Mouse (Mus musculus) left cerebral cortex, postnatal 25 days (tissue): ENCODE results near the gene Trpm8. TPM values are rescaled to one million over a fixed set of nuclear protein-coding genes. Genes with fewer than 3 reads are reported as not detected.

Experiments used
- DNase-seq, 2 experiments: peaks; one replicate each; pipeline ENCODE4 v3.0.0; 2022; ENCODE audit warnings: low spot score in 2 of 2, mixed read lengths in 1 of 2
- intact Hi-C: fragments of 180-260 bp; cut with DNase I; formaldehyde crosslinking; loops from one replicate; pipeline ENCODE4 v1.15.1; 2025
- total RNA-seq, 2 experiments: library from RNA; stranded (reverse); gene quantifications; 2 replicates each; pipeline ENCODE4 v1.2.3; 2021

Trpm8 gene
- total RNA-seq, 2 experiments from 2014 or later = 0.11 to 0.21 TPM

- DNase-seq = peak in 1 of 2 experiments; percentile 10
- intact Hi-C loops = loop anchor here (10.0 kb wide), 1 partner anchor 955 kb away; the partner anchor contains the start of gene Gigyf2
These were observed 1.9 kb downstream of the Trpm8 start for GRCm38 (mm10) chr1:88279111-88280005.

DNA sequence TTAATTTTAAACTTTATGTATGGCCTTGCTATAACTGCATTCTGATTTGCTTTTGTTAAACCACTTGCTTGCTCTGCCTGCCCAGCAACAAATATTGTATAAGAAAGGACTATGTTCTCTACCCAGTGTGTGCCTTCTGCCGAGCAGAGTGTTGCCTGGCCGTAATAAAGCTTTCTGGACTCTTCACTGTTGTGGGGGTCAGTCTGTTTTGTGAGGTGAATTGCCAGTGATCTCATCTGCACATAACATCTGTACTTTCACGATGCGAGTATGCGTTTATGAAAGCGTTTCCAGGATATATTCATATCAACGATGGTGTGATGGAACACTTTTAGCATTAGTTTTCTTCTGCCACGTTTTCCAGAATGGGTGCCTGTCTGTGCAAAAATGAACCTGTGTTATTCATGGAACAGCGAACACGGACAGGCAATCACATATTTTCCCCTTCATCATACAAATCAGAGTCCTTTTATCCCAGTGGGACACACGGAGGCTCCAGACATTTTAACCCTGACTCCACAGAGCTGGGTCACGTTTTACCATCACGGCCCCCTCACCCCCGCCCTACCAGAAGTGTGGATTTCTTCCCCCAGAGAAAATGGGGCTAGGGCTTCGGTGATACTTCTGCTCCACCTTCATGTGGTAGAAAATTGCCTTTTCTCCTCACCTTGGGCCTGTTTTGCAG lies 2.7 kb downstream of the Trpm8 start:
- peak in 1 of 2 experiments; percentile 4 for DNase-seq
- intact Hi-C loops = no loop called here

DNA sequence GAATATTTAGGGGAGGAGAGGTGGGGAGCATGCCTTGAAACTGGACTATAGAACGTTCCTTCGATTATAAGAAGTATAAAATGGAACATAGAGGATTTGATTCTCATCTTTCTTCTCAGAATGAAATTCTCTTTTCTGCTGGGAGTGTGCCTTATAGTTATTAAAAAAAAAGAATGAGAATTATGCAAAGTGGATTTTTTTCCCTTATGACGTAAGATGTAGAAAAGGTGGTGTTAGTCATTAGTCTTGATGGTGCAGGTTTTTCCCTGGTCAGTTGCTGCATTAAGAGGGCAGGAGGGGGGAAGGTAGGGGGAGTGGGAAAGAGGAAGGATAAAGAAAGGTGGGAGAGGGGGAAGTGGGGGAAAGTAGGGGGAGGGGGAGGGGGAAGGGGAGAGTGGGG lies 4.8 kb downstream of the Trpm8 start:
- intact Hi-C loops = no loop called here
- DNase-seq = no peak

DNA sequence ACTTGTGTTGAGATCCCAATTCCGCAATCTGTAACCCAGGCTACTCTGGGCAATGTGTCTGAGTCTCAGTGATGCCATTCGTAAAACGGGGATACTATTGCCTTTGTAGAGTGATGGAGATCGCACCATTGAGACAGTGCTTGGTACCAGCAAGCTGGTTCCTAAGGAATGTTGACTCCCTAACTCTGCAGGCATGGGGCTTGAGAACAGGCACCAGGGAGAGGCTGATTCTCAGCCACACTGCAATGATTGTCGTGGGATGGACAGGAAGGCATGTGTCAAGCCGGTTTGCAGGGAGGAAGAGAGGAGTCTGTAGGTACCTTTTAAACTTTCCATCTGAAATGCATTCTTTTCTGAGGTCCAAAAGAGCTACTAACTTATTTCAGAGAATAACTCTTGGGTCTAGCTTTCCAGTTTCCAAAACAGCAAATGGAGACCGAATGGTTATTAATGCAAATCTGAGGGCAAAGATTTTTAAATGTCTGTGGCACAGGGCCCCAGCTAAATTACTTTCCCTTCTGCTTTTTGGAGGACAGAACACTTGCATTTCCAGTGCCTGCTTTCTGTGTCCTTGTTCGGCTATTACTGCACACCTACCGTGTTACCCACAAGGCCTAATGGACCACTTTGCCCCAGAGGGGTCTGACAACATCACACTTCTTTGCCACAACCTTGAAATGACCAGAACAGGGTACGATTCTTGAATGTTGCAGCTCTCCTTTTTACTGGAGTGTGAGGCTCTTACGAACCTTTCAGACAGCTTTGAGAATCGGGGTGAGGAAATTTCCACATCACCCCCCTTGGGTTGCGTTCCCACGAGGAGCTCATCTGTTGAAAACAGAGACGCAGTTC lies 6.1 kb downstream of the Trpm8 start:
- intact Hi-C loops = no loop called here
- DNase-seq = no peak

DNA sequence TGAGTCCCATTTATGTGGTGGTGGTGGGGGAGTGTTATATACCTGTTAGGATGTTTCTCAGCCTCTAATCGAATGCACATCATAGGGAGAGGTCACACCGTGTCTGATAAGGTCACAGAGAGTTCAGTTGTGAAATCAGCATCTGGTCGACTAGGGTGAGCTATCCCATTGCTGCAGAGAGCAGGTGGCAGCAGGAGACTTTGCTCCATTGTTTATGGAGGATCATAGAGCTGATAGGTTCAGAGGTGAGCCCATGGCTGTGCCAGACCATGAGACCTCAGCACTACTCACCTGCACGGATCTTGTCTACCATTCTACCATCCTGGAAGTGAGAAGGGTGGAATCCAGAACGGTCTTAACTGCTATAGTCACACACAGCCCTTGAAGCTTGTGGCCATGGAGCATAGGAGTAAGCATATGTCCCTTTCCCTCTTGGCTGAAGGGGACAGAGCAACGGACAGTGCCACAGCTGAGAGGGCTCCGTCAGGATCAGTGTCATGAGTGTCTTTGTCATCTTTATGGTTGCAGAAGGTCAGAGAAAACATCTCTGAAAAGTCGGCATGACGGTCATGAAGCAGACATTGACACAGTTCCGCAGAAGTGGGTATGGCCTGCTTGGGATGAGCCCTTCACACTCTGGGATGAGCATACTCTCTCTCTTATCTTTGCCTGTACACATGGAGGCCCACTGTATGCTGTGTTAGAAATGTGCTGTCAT lies 6.9 kb downstream of the Trpm8 start:
- DNase-seq = no peak
- intact Hi-C loops = no loop called here

GRCm38 (mm10) chr1:88284946-88285320 lies 7.5 kb downstream of the Trpm8 start:
- intact Hi-C loops = no loop called here

DNA sequence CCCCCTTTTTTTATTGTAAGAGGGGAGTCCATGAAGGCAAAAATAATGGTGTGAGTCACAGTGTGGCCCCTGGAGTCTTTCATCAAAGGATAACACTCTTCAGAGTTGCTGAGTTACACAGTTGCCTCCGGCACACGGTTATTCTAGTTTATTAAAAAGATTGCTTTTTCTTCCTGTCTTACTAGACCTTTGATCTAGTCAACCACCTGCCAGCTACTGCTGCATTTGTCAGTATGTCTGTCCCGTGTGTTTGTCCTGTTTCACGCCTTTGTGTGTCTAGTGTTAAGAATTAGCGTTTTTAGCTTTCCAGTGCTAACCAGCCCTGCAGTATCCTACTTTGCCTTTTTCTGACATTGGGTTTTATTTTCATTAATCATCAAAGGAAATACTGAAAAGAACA lies 8.2 kb downstream of the Trpm8 start:
- no peak for DNase-seq
- intact Hi-C loops = no loop called here

More at GRCm38 (mm10) chr1:88284946-88285320, 7.5 kb downstream of the Trpm8 start:
- DNase-seq = no peak

DNA sequence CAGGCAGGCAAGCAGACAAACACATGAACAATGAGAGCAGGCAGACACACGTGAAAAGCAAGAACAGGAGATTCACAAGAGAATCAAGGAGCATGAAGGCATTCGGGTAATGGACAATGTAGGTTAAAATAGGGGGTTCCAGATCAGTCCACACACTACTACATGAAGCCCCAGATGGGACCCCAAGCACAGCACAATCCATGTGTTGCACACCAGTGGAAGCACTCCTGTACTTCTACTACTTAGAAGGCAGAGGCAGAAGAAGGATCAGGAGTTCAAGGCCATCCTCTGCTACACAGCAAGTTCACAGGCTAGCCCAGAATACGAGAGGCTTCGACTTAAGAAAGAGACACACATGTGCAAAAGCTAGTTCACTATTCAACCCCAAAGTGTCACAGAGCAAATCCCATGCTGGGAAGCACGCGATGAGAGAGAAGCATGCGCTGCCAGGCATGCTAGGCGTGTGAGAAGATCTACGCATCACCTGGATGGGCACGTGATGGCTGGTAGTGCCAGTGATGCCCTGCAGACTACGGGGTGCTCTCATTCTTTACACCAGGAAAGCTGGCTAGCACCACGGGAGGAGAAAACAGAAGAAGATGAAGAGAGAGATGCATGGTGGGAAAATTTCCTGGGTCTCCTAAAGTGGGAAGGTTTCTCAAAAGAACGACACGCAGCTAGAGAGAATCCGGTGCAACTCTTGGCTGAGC lies 8.8 kb downstream of the Trpm8 start:
- no peak for DNase-seq
- intact Hi-C loops = no loop called here

GRCm38 (mm10) chr1:88286887-88287696 lies 9.6 kb downstream of the Trpm8 start:
- intact Hi-C loops = no loop called here
- DNase-seq = no peak

- no peak for DNase-seq
- intact Hi-C loops = no loop called here
These were observed 10.2 kb downstream of the Trpm8 start for GRCm38 (mm10) chr1:88287697-88287980.

GRCm38 (mm10) chr1:88288056-88288788 lies 10.8 kb downstream of the Trpm8 start:
- DNase-seq = no peak
- intact Hi-C loops = no loop called here

DNA sequence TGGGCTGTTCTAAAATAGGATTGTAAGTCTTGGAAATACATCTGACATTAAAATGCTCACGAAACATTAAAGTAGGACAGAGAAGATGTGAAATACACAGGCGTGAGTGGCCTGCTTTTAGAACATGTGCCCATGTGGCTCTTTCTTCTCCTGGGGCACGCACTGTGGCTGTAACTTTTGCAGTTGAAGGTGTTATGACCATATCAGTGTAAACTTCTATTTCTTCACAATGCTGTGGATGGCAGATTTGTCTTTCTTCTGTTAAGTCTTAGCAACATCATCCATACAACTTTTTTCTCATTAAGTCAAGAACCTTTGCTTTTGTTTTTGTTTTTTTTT lies 11.3 kb downstream of the Trpm8 start:
- DNase-seq = no peak
- intact Hi-C loops = no loop called here

- no peak for DNase-seq
These were observed 11.7 kb downstream of the Trpm8 start for GRCm38 (mm10) chr1:88289152-88289551.

GRCm38 (mm10) chr1:88289917-88290316 lies 12.5 kb downstream of the Trpm8 start:
- DNase-seq = no peak
- intact Hi-C loops = no loop called here

More at GRCm38 (mm10) chr1:88289152-88289551, 11.7 kb downstream of the Trpm8 start:
- intact Hi-C loops = no loop called here

- no peak for DNase-seq
These were observed 13.1 kb downstream of the Trpm8 start for GRCm38 (mm10) chr1:88290511-88290910.

DNA sequence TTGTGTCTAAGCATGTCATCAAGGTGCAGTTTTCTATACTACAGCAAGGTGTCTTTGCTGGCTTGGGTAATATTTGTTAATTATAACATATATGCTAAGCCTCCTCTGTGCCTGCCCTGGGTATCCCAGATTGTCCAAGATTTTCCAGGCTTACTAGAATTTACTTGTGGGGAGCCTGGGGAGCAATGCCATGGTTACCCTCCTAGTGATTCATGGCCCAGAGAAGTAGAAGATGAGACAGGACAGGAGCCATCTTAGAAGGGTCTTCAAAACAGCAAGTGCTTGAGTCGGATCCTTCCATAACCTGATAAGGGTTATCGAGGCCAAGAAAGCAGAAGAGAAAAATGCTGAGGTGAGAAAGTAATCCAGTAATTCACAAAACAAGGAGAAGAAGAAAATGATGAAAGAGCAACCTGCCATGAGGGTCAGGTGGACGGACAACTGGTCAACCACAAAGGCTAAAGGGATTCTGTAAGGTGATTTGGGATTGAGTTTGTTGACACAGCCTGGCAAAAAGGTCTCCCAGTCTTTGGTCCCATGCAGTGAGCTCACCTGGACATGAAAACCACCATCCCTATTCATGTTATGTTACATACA lies 14.0 kb downstream of the Trpm8 start:
- no peak for DNase-seq
- intact Hi-C loops = no loop called here

More at GRCm38 (mm10) chr1:88290511-88290910, 13.1 kb downstream of the Trpm8 start:
- intact Hi-C loops = no loop called here

DNA sequence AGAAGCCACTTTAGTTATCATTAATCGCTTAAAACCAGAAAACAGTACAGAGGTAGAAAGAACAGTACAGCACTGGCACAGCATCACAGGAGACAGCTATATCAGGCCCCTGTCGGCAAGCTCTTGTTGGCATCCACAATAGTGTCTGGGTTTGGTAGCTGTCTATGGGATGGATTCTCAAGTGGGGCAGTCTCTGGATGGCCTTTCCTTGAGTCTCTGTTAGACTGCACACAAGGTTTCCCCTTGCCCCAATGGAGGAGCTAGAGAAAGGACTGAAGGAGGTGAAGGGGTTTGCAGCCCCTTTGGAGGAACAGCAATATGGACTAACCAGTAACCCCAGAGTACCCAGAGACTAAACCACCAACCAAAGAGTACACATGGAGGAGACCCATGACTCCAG lies 14.6 kb downstream of the Trpm8 start:
- DNase-seq = no peak
- intact Hi-C loops = no loop called here
